Mouse (Mus musculus) limb, embryonic 13.5 days (tissue): ENCODE data around the gene Sdc4. TPM values are rescaled to one million over a fixed set of nuclear protein-coding genes. Genes with fewer than 3 reads are reported as not detected.

Experiments
- ATAC-seq: fragments of 200-750 bp; cut with Nextera tagmentation; 2 replicates; pipeline ENCODE4 v1.8.0; 2017; ENCODE audit warnings: low read depth, moderate number of reproducible peaks, moderate TSS enrichment; ENCODE audit not compliant: low FRiP score
- H3K27ac ChIP-seq: fragments of 300-500 bp; sonication (generic); 2 replicates; pipeline ENCODE4 v1.5.1; 2015; ENCODE audit warnings: inconsistent platforms, mild to moderate bottlenecking, moderate library complexity
- H3K27me3 ChIP-seq: fragments of 300-500 bp; sonication (generic); 2 replicates; pipeline ENCODE4 v1.6.1; 2015; ENCODE audit warnings: mild to moderate bottlenecking, inconsistent platforms
- H3K36me3 ChIP-seq: fragments of 300-500 bp; sonication (generic); 2 replicates; pipeline ENCODE4 v1.6.1; 2015; ENCODE audit warnings: inconsistent platforms, mild to moderate bottlenecking, moderate library complexity
- H3K4me1 ChIP-seq: fragments of 300-500 bp; sonication (generic); 2 replicates; pipeline ENCODE4 v1.6.1; 2015; ENCODE audit warnings: inconsistent platforms
- H3K4me2 ChIP-seq: fragments of 300-500 bp; sonication (generic); replicated peaks from 2 replicates; pipeline ENCODE4 v1.6.1; 2015; ENCODE audit warnings: inconsistent platforms, mild to moderate bottlenecking, moderate library complexity
- H3K4me3 ChIP-seq: fragments of 300-500 bp; sonication (generic); 2 replicates; pipeline ENCODE4 v1.5.1; 2015; ENCODE audit warnings: moderate library complexity, mild to moderate bottlenecking, inconsistent platforms
- H3K9ac ChIP-seq: fragments of 300-500 bp; sonication (generic); 2 replicates; pipeline ENCODE4 v1.6.1; 2015; ENCODE audit warnings: mild to moderate bottlenecking, inconsistent platforms
- H3K9me3 ChIP-seq: fragments of 300-500 bp; sonication (generic); 2 replicates; pipeline ENCODE4 v1.6.1; 2016; ENCODE audit warnings: inconsistent platforms
- WGBS: fragments of 180-500 bp; shearing (Covaris S2); methylation state at CpG from one replicate; pipeline ENCODE4 v1.1.7; 2015; 5-methylcytosine and 5-hydroxymethylcytosine counted together
- polyA plus RNA-seq: library from polyadenylated mRNA; unstranded; fragments of >200 nt; fragmentation: Nextera tagmentation; extraction: Ambion mirVana; gene quantifications from 2 replicates; pipeline ENCODE4 v1.2.1, GENCODE M21; 2015

The Sdc4 gene
- polyA plus RNA-seq, 1 experiment from 2014 or later = 61.0 TPM

GRCm38 (mm10) chr2:164407708-164408107 is 36.0 kb downstream of the Sdc4 start:
- 0 out of 2 replicates have a peak overlapping the region, but pooled peaks have one; percentile 15 for H3K4me2 ChIP-seq
- no peak overlapping the region for H3K27ac ChIP-seq
- H3K9ac ChIP-seq = no peak overlapping the region
- no peak for ATAC-seq
- H3K9me3 ChIP-seq = no peaks in the 10 kb centered on the region
- WGBS = under 1% methylated on average over 22 of the region's 22 CpGs
- H3K4me1 ChIP-seq = peaks cover 39% of the 10 kb centered on the region
- H3K4me3 ChIP-seq = no peak overlapping the region
- H3K36me3 ChIP-seq = no peaks in the 10 kb centered on the region
- peaks cover 88% of the 10 kb centered on the region for H3K27me3 ChIP-seq

- Histone ChIP-seq H3K4me3 (peak overlapping the region; percentile 52), H3K4me2 (peak overlapping the region; percentile 72), H3K9ac (peak overlapping the region; percentile 71; the same call in 1 of the 2 replicates), H3K27me3 (peaks cover 99% of the 10 kb centered on the region), H3K4me1 (peaks cover 54% of the 10 kb centered on the region), H3K9me3 (no peaks in the 10 kb centered on the region), H3K36me3 (no peaks in the 10 kb centered on the region), H3K27ac (peak overlapping the region; percentile 39; the same call in 1 of the 2 replicates)
- WGBS = 33% methylated on average over 5 of the region's 5 CpGs
- no peak for ATAC-seq
Measured at GRCm38 (mm10) chr2:164405519-164405918, 38.2 kb downstream of the Sdc4 start.

- H3K9ac ChIP-seq = peak within 1 kb of the TSS; percentile 71
- peak within 1 kb of the TSS; percentile 52 for H3K4me3 ChIP-seq
- peaks cover 58% of the 10 kb centered on the region for H3K4me1 ChIP-seq
- no peaks in the 10 kb centered on the region for H3K9me3 ChIP-seq
- peaks cover 99% of the 10 kb centered on the region for H3K27me3 ChIP-seq
- 3% methylated on average over 9 of the region's 9 CpGs for WGBS
- peaks cover 4% of the 10 kb centered on the region; the same call in 1 of the 2 replicates for H3K36me3 ChIP-seq
- no peak for ATAC-seq
- peak within 1 kb of the TSS; percentile 85 for H3K27ac ChIP-seq
- H3K4me2 ChIP-seq = peak within 1 kb of the TSS; percentile 72
Measured at GRCm38 (mm10) chr2:164405060-164405459, 38.6 kb downstream of the Sdc4 start, which contains the start of gene Matn4. Gene Matn4, minus strand, starts transcription at chr2:164405160.

GRCm38 (mm10) chr2:164404082-164404990 is 39.4 kb downstream of the Sdc4 start:
- Histone ChIP-seq H3K9ac (peak overlapping the region; percentile 71), H3K4me2 (peak overlapping the region; percentile 72), H3K4me1 (peaks cover 58% of the 10 kb centered on the region), H3K4me3 (peak overlapping the region; percentile 52), H3K27ac (peak overlapping the region; percentile 85), H3K27me3 (peaks cover 99% of the 10 kb centered on the region), H3K36me3 (peaks cover 10% of the 10 kb centered on the region), H3K9me3 (no peaks in the 10 kb centered on the region)
- under 1% methylated on average over 47 of the region's 49 CpGs for WGBS
- ATAC-seq = no peak; the same call in 1 of the 2 replicates

GRCm38 (mm10) chr2:164403396-164404081 is 40.1 kb downstream of the Sdc4 start:
- Histone ChIP-seq H3K4me3 (peak overlapping the region; percentile 52), H3K4me1 (peaks cover 58% of the 10 kb centered on the region), H3K36me3 (peaks cover 15% of the 10 kb centered on the region), H3K9ac (peak overlapping the region; percentile 71), H3K27ac (peak overlapping the region; percentile 85), H3K9me3 (no peaks in the 10 kb centered on the region), H3K4me2 (peak overlapping the region; percentile 72), H3K27me3 (peaks cover 99% of the 10 kb centered on the region)
- WGBS = 7% methylated on average over 14 of the region's 14 CpGs
- peak; percentile 21 for ATAC-seq

- ATAC-seq = peak; percentile 48
- Histone ChIP-seq H3K9ac (peak within 1 kb of the TSS; percentile 71), H3K4me3 (peak within 1 kb of the TSS; percentile 52), H3K36me3 (peaks cover 19% of the 10 kb centered on the region), H3K27me3 (peaks cover 92% of the 10 kb centered on the region), H3K27ac (peak within 1 kb of the TSS; percentile 85), H3K9me3 (0 out of 2 replicates have a peak, but pooled peaks cover 1% of the 10 kb centered on the region), H3K4me1 (peaks cover 53% of the 10 kb centered on the region), H3K4me2 (peak within 1 kb of the TSS; percentile 72)
- 2% methylated on average over 17 of the region's 17 CpGs for WGBS
Measured at GRCm38 (mm10) chr2:164402906-164403305, 40.8 kb downstream of the Sdc4 start, which contains the start of gene Rbpjl. Gene Rbpjl, plus strand, starts transcription at chr2:164403141.

- Histone ChIP-seq H3K36me3 (peaks cover 53% of the 10 kb centered on the region), H3K4me2 (no peak overlapping the region), H3K9me3 (peaks cover 9% of the 10 kb centered on the region; the same call in 1 of the 2 replicates), H3K9ac (no peak overlapping the region), H3K4me1 (peaks cover 16% of the 10 kb centered on the region), H3K4me3 (no peak overlapping the region), H3K27me3 (peaks cover 53% of the 10 kb centered on the region), H3K27ac (no peak overlapping the region)
- 71% methylated on average over 12 of the region's 12 CpGs for WGBS
- no peak for ATAC-seq
Measured at GRCm38 (mm10) chr2:164396911-164397310, 46.8 kb downstream of the Sdc4 start.

GRCm38 (mm10) chr2:164396076-164396475 is 47.6 kb downstream of the Sdc4 start:
- H3K9me3 ChIP-seq = peaks cover 11% of the 10 kb centered on the region; the same call in 1 of the 2 replicates
- peaks cover 46% of the 10 kb centered on the region for H3K27me3 ChIP-seq
- H3K27ac ChIP-seq = no peak overlapping the region
- peaks cover 60% of the 10 kb centered on the region for H3K36me3 ChIP-seq
- no peak overlapping the region for H3K4me3 ChIP-seq
- no peak for ATAC-seq
- no peak overlapping the region for H3K4me2 ChIP-seq
- WGBS = 88% methylated on average over 7 of the region's 7 CpGs
- peaks cover 9% of the 10 kb centered on the region for H3K4me1 ChIP-seq
- no peak overlapping the region for H3K9ac ChIP-seq

- H3K36me3 ChIP-seq = peaks cover 46% of the 10 kb centered on the region
- no peak for ATAC-seq
- H3K27me3 ChIP-seq = peaks cover 37% of the 10 kb centered on the region
- H3K4me1 ChIP-seq = peaks cover 16% of the 10 kb centered on the region
- WGBS = 79% methylated on average over 29 of the region's 29 CpGs
- H3K4me3 ChIP-seq = no peak overlapping the region
- no peak overlapping the region for H3K4me2 ChIP-seq
- peaks cover 12% of the 10 kb centered on the region; the same call in 1 of the 2 replicates for H3K9me3 ChIP-seq
- H3K27ac ChIP-seq = no peak overlapping the region
- no peak overlapping the region for H3K9ac ChIP-seq
Measured at GRCm38 (mm10) chr2:164393126-164393525, 50.6 kb downstream of the Sdc4 start.

- Histone ChIP-seq H3K4me1 (peaks cover 35% of the 10 kb centered on the region), H3K4me2 (peak overlapping the region; percentile 72), H3K36me3 (peaks cover 17% of the 10 kb centered on the region), H3K27me3 (peaks cover 41% of the 10 kb centered on the region), H3K4me3 (peak overlapping the region; percentile 49), H3K9me3 (0 out of 2 replicates have a peak, but pooled peaks cover 3% of the 10 kb centered on the region), H3K27ac (peak overlapping the region; percentile 88), H3K9ac (peak overlapping the region; percentile 65)
- peak; percentile 62 for ATAC-seq
- WGBS = under 1% methylated on average over 30 of the region's 30 CpGs
Measured at GRCm38 (mm10) chr2:164389499-164389898, 54.2 kb downstream of the Sdc4 start.

- peak within 1 kb of the TSS; percentile 72 for H3K4me2 ChIP-seq
- peaks cover 38% of the 10 kb centered on the region for H3K27me3 ChIP-seq
- WGBS = under 1% methylated on average over 17 of the region's 17 CpGs
- peak within 1 kb of the TSS; percentile 49 for H3K4me3 ChIP-seq
- H3K9ac ChIP-seq = peak within 1 kb of the TSS; percentile 65
- H3K27ac ChIP-seq = peak within 1 kb of the TSS; percentile 88
- H3K4me1 ChIP-seq = peaks cover 37% of the 10 kb centered on the region
- H3K36me3 ChIP-seq = peaks cover 17% of the 10 kb centered on the region
- peak; percentile 55 for ATAC-seq
- 0 out of 2 replicates have a peak, but pooled peaks cover 3% of the 10 kb centered on the region for H3K9me3 ChIP-seq
Measured at GRCm38 (mm10) chr2:164389020-164389419, 54.7 kb downstream of the Sdc4 start, which contains the start of gene Slpi. Gene Slpi, minus strand, starts transcription at chr2:164389095.
